Comparison of ENCODE assay signal across 8 mouse cellular contexts in the genomic region with DNA sequence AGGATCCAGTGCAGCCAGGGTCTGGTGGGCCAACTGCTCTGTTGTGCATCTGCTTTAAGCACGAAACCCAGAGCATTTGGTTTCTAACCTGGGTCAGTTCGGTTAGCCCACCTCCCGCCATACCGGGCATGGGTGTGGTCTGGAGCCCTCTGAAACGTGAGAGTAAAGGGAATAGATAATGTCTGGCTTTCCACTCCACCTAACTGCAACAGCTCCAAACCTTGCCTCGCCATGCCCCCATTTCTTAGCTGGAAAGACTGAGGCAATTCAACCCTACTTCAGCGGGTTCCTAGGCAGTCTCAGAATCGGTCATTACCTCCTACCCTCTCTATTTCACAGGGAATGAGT. TPM values are rescaled to one million over a fixed set of nuclear protein-coding genes. Genes with fewer than 3 reads are reported as not detected.
DNase-seq lines count a peak whose midpoint lies in the region; ATAC-seq and TF ChIP-seq lines count a peak whose summit lies in the region.

No protein-coding gene starts in this region.

- peak overlapping the region; percentile 82 for H3K9ac ChIP-seq in heart, embryonic 12.5 days
- peak overlapping the region; percentile 59 for H3K9ac ChIP-seq in ES-Bruce4 (ENCODE audit: low read depth, poor library complexity, severe bottlenecking)

- ATAC-seq in heart, embryonic 12.5 days (ENCODE audit: insufficient number of reproducible peaks, low FRiP score) = peak; percentile 31; the same call in 1 of the 2 replicates

- peak overlapping the region; percentile 85 for H3K4me3 ChIP-seq in heart, embryonic 12.5 days
- H3K4me3 ChIP-seq in ES-Bruce4 (ENCODE audit: low read depth, low read length) (peak overlapping the region; percentile 81), macrophage (ENCODE audit: inconsistent target) (peak overlapping the region; percentile 91)
- peak overlapping the region; percentile 87 for H3K4me3 ChIP-seq in hindbrain, embryonic 10.5 days

- H3K79me2 ChIP-seq in macrophage (ENCODE audit: inconsistent target) = peaks cover 55% of the 10 kb centered on the region

- TF ChIP-seq EP300 in ES-Bruce4 (IDR thresholded peaks at IDR 0.05; ENCODE audit: insufficient read depth, low read depth, low read length) = no peak

- no peaks in the 10 kb centered on the region for H3K9me3 ChIP-seq in heart, embryonic 12.5 days (replicated peaks)
- no peaks in the 10 kb centered on the region for H3K9me3 ChIP-seq in ES-Bruce4 (replicated peaks; ENCODE audit: control insufficient read depth, insufficient read depth, low read length, poor library complexity, severe bottlenecking)
- no peaks in the 10 kb centered on the region for H3K9me3 ChIP-seq in hindbrain, embryonic 10.5 days

- TF ChIP-seq CTCF in ES-Bruce4 (IDR thresholded peaks at IDR 0.05; ENCODE audit: low read depth, low read length) = no peak

- H3K27me3 ChIP-seq in heart, embryonic 12.5 days (replicated peaks) = no peaks in the 10 kb centered on the region
- no peaks in the 10 kb centered on the region for H3K27me3 ChIP-seq in ES-Bruce4 (ENCODE audit: control insufficient read depth, insufficient read depth, low read length, poor library complexity, severe bottlenecking)
- H3K27me3 ChIP-seq in hindbrain, embryonic 10.5 days (ENCODE audit: insufficient read depth, poor library complexity, severe bottlenecking) = no peaks in the 10 kb centered on the region

- peaks cover 30% of the 10 kb centered on the region for H3K4me1 ChIP-seq in heart, embryonic 12.5 days (replicated peaks)
- no peaks in the 10 kb centered on the region for H3K4me1 ChIP-seq in ES-Bruce4 (ENCODE audit: control insufficient read depth, insufficient read depth, low read length)
- H3K4me1 ChIP-seq in hindbrain, embryonic 10.5 days (replicated peaks) = peaks cover 22% of the 10 kb centered on the region

- DNase-seq in heart, postnatal 4 days = no peak
- DNase-seq in hindbrain, embryonic 10.5 days (ENCODE audit: low spot score) = no peak
- no peak for DNase-seq in right cerebral cortex, postnatal 36 days (ENCODE audit: low spot score in 2 of 2)
- no peak for DNase-seq in spleen, adult 12 weeks (ENCODE audit: low spot score)
- no peak for DNase-seq in frontal cortex, postnatal 14 days (ENCODE audit: low spot score in 2 of 2)

- H3K36me3 ChIP-seq in heart, embryonic 12.5 days = peaks cover 14% of the 10 kb centered on the region; the same call in 1 of the 2 replicates
- no peaks in the 10 kb centered on the region; the same call in 1 of the 2 replicates for H3K36me3 ChIP-seq in ES-Bruce4 (ENCODE audit: control insufficient read depth, insufficient read depth, low read length, poor library complexity, severe bottlenecking)
- H3K36me3 ChIP-seq in hindbrain, embryonic 10.5 days = peaks cover 14% of the 10 kb centered on the region
- H3K36me3 ChIP-seq in macrophage (ENCODE audit: inconsistent target) = peaks cover 9% of the 10 kb centered on the region; the same call in 1 of the 2 replicates

- no peak for TF ChIP-seq POLR2A in ES-Bruce4 (IDR thresholded peaks at IDR 0.05; ENCODE audit: insufficient read depth, low read length)

- peak overlapping the region; percentile 81 for H3K4me2 ChIP-seq in heart, embryonic 12.5 days

- H3K27ac ChIP-seq in heart, embryonic 12.5 days (ENCODE audit: poor library complexity, severe bottlenecking) = no peak overlapping the region; the same call in 1 of the 2 replicates
- H3K27ac ChIP-seq in ES-Bruce4 (ENCODE audit: insufficient read depth, low read length) = no peak overlapping the region
- H3K27ac ChIP-seq in hindbrain, embryonic 10.5 days = peak overlapping the region; percentile 87
- H3K27ac ChIP-seq in macrophage = peak overlapping the region; percentile 95

- 18% methylated on average over 8 of the region's 8 CpGs for WGBS in heart, embryonic 12.5 days
- 21% methylated on average over 8 of the region's 8 CpGs for WGBS in hindbrain, embryonic 10.5 days
- WGBS in macrophage (ENCODE audit: missing documents) = 13% methylated on average over 8 of the region's 8 CpGs

RNA-seq across cellular contexts. Expression of a gene that starts 0.4 kb away (rescaled TPM):
- polyA plus RNA-seq in heart, embryonic 12.5 days (2016; fragmentation: Nextera tagmentation; extraction: Ambion mirVana) = 10.5 and 11.4 TPM in 2 replicates
- 1 to 10 TPM; 4.2 to 4.9 TPM for total RNA-seq in heart, postnatal 4 days (2021)
- 18.0 and 19.6 TPM in 2 replicates for polyA plus RNA-seq in ES-Bruce4 (2011; ENCODE audit: insufficient read depth, insufficient read length, low read depth, missing spikeins)
- polyA plus RNA-seq in hindbrain, embryonic 10.5 days (2016; fragmentation: Nextera tagmentation; extraction: Ambion mirVana) = 15.0 and 16.1 TPM in 2 replicates
- 10 to 100 TPM in 23 of 26 experiments, 1 to 10 TPM in 3; 6.3 to 91.3 (median 35.9) TPM for total RNA-seq in macrophage (2018; cell fraction: chromatin; rRNA removed)
- 100 to 1,000 TPM in 25 of 26 experiments, 10 to 100 TPM in 1; 99.8 to 275 (median 173) TPM for total RNA-seq in macrophage (2018; cell fraction: cytosol; rRNA removed)
- total RNA-seq in macrophage (2018; cell fraction: nucleus; rRNA removed) = 100 to 1,000 TPM in 25 of 26 experiments, 10 to 100 TPM in 1; 43.3 to 265 (median 215) TPM
- polyA plus RNA-seq in macrophage (2018) = 132 to 176 TPM (median 135 TPM) in 3 replicates

RNA-seq across cellular contexts. Expression of a gene that starts 13.9 kb away (rescaled TPM):
- 0.77 and 0.85 TPM in 2 replicates for polyA plus RNA-seq in heart, embryonic 12.5 days (2016; fragmentation: Nextera tagmentation; extraction: Ambion mirVana)
- under 1 TPM; 0.54 to 0.91 TPM for total RNA-seq in heart, postnatal 4 days (2021)
- polyA plus RNA-seq in ES-Bruce4 (2011; ENCODE audit: insufficient read depth, insufficient read length, low read depth, missing spikeins) (10.8 and 13.2 TPM in 2 replicates), macrophage (2018) (not detected in 3 replicates)
- polyA plus RNA-seq in hindbrain, embryonic 10.5 days (2016; fragmentation: Nextera tagmentation; extraction: Ambion mirVana) = 2.5 and 3.3 TPM in 2 replicates
- total RNA-seq in macrophage (2018; cell fraction: chromatin; rRNA removed) = not detected
- total RNA-seq in macrophage (2018; cell fraction: cytosol; rRNA removed) = under 1 TPM in 1 of 26 experiments, not detected in 25; 0.10 TPM
- not detected for total RNA-seq in macrophage (2018; cell fraction: nucleus; rRNA removed)

RNA-seq across cellular contexts. Expression of a gene that starts 18.0 kb away (rescaled TPM):
- polyA plus RNA-seq in heart, embryonic 12.5 days (2016; fragmentation: Nextera tagmentation; extraction: Ambion mirVana) = 35.4 and 36.5 TPM in 2 replicates
- total RNA-seq in heart, postnatal 4 days (2021) = 10 to 100 TPM; 17.1 to 18.9 TPM
- polyA plus RNA-seq in ES-Bruce4 (2011; ENCODE audit: insufficient read depth, insufficient read length, low read depth, missing spikeins) (75.7 and 82.1 TPM in 2 replicates), macrophage (2018) (4.4 to 10.2 TPM (median 4.9 TPM) in 3 replicates)
- 66.1 and 71.9 TPM in 2 replicates for polyA plus RNA-seq in hindbrain, embryonic 10.5 days (2016; fragmentation: Nextera tagmentation; extraction: Ambion mirVana)
- total RNA-seq in macrophage (2018; cell fraction: chromatin; rRNA removed) = 10 to 100 TPM in 13 of 26 experiments, 1 to 10 TPM in 13; 4.6 to 16.6 (median 9.9) TPM
- 1 to 10 TPM; 3.3 to 5.8 (median 4.6) TPM for total RNA-seq in macrophage (2018; cell fraction: cytosol; rRNA removed)
- 10 to 100 TPM in 13 of 26 experiments, 1 to 10 TPM in 13; 3.4 to 26.8 (median 9.7) TPM for total RNA-seq in macrophage (2018; cell fraction: nucleus; rRNA removed)

Comparison
In these comparisons a context has a peak if more than half of its experiments do, and no peak if none do; other contexts are left out.
1. H3K27ac ChIP-seq: peak in hindbrain, embryonic 10.5 days (single experiment) and macrophage (single experiment); none in heart, embryonic 12.5 days (single experiment) and ES-Bruce4 (single experiment).
2. Peak in every context shown above with its lines, with median percentiles within 50 percentile points of each other: H3K4me3 ChIP-seq.